Mouse (Mus musculus) gastrocnemius, adult 2 months (tissue): ENCODE results near the gene Slc4a1. TPM values are rescaled to one million over a fixed set of nuclear protein-coding genes. Genes with fewer than 3 reads are reported as not detected.
A peak's percentile ranks its signal among the peaks of the same experiment; 100 is the strongest.

Source experiments
- DNase-seq: peaks from one replicate; pipeline ENCODE4 v3.0.0; 2022
- H3K27ac ChIP-seq: fragments of 200-600 bp; 2 replicates; pipeline ENCODE4 v1.8.1; 2022; ENCODE audit warnings: mild to moderate bottlenecking
- H3K4me3 ChIP-seq: fragments of 200-600 bp; 2 replicates; pipeline ENCODE4 v1.8.1; 2022; ENCODE audit warnings: mild to moderate bottlenecking, moderate library complexity
- CTCF ChIP-seq: fragments of 200-600 bp; IDR thresholded peaks from 2 replicates; pipeline ENCODE4 v1.8.1; 2022; ENCODE audit warnings: antibody characterized with exemption, mild to moderate bottlenecking, moderate library complexity
- intact Hi-C: fragments of 180-260 bp; cut with DNase I; formaldehyde crosslinking; loops from one replicate; pipeline ENCODE4 v1.15.1; 2025
- total RNA-seq, 2 experiments: library from RNA; stranded (reverse); gene quantifications; 2 replicates each; pipeline ENCODE4 v1.2.3; 2021

Gene Slc4a1
- total RNA-seq, 2 experiments from 2014 or later: 0.06 TPM; not detected in 1

DNA sequence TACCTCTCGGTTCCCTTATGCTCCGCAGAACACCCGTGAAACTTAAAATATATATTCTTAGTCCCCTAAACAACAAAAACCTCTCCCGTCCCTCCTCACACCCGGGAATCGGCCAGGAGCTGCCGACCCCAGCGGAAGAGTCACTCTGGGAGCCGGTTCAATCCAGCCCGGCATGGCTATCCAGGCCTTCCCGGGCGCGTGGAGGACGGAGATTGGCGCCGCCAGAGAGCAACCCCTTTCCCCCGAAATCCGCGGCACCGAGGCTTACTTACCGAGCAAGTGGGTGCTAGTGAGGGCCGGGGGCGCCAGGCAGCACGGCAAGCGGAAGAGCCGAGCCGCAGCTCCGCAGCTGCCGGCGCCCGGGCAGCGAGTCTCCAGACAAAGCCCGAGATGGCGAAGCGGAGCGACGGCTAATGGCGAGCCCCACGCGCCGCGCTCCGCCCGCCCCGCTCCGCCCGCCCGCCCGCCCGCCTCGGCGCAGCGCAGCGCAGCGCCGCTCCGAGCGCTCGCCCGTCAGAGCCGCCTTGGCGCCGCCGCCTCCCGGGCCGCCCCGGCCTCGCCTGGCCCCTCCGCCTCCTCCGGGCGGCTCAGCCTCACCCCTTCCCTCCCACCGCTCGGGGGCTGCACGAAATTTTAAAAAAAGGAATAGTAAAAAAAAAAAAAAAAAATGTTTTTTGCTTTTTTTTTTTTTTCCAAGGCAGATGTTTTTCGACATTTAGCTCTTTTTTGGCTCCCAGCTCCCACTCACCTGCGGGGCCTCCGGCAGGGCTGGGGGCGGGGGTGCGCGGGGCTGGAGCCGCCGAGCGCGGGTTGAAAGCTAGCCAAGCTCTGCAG lies 47.2 kb downstream of the Slc4a1 start:
- Histone ChIP-seq H3K4me3 (peak overlapping the region; percentile 100), H3K27ac (peak overlapping the region; percentile 100)
- peak; percentile 85 for DNase-seq
- intact Hi-C loops: loop anchor here (1.0 kb wide), 1 partner anchor 89 kb away; the partner anchor contains the start of gene Slc25a39
- TF ChIP-seq CTCF: peak; percentile 3; the same call in 1 of the 2 replicates

- Histone ChIP-seq H3K27ac (peak overlapping the region; percentile 100), H3K4me3 (peak overlapping the region; percentile 100)
- DNase-seq: peak; percentile 89
- TF ChIP-seq CTCF: no peak
- intact Hi-C loops: no loop called here
These were observed 48.0 kb downstream of the Slc4a1 start for GRCm38 (mm10) chr11:102317901-102318575.

GRCm38 (mm10) chr11:102317298-102317900 lies 48.6 kb downstream of the Slc4a1 start:
- peak; percentile 85 for DNase-seq
- peak; percentile 45 for TF ChIP-seq CTCF
- H3K4me3 ChIP-seq: peak overlapping the region; percentile 100
- intact Hi-C loops: no loop called here
- H3K27ac ChIP-seq: peak overlapping the region; percentile 100

DNA sequence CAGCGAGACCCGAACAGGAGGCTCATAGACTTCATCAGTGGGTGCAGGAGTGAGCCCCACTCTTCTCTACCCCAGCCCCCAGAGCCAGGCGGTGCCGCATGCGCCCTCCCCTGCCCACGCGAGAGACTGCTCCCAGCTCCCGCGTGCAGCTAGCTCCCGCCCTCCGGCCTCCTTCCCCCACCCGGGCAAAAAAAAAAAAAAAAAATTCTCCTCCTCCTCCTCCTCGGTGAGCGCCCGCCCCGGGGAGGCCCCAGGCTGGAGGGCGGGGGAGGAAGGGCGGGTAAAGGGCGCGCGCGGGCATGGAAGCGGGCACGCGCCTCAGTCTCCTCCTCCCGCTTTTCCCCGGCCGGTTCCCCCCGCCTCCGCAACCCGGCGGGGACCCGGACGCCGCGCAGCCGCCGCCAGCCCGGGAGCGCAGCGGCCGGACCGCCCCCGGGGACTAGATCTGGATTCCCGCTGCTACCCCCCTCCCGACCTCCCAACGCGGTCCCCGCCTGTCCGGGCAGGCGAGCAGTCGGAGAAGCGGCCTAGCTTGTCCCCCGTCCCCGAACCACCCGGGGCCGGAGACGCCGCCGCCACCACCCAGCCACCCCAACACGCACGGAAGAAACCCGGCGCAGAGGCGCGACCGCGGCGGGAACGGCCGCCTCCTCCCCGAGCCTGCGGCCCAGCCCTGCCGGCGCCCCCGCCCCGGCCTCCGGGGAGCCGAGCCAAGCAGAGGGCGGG lies 49.3 kb downstream of the Slc4a1 start:
- peak; percentile 3; the same call in 1 of the 2 replicates for TF ChIP-seq CTCF
- H3K4me3 ChIP-seq: peak overlapping the region; percentile 100
- peak; percentile 95 for DNase-seq
- intact Hi-C loops: no loop called here
- H3K27ac ChIP-seq: peak overlapping the region; percentile 100

- TF ChIP-seq CTCF: no peak
- intact Hi-C loops: no loop called here
- Histone ChIP-seq H3K4me3 (peak overlapping the region; percentile 100), H3K27ac (peak overlapping the region; percentile 100)
- no peak for DNase-seq
These were observed 50.1 kb downstream of the Slc4a1 start for GRCm38 (mm10) chr11:102315690-102316571.

- intact Hi-C loops: no loop called here
- no peak overlapping the region for H3K27ac ChIP-seq
- no peak for DNase-seq
- no peak overlapping the region for H3K4me3 ChIP-seq
- TF ChIP-seq CTCF: no peak
These were observed 51.7 kb downstream of the Slc4a1 start for GRCm38 (mm10) chr11:102314321-102314720.

DNA sequence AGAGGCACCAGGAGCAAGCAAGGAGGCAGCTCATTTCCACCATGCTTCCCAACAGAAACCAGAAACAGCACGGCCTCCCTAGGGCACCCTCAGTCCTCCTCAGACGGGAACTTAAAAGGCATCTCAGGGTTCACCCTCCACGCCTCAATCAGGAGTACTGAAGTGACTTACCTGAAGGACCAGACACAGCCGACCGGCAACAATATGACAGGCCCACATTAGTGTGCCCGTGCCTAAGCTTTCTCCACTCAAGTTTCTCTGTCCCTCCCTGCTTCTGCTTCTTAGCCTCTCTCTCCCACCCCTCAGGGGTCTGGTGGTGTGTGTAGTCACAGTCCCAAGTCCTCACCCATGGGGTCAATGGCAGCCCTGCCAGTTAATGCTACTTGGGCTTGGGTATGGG lies 53.4 kb downstream of the Slc4a1 start:
- Histone ChIP-seq H3K4me3 (no peak overlapping the region), H3K27ac (no peak overlapping the region)
- no peak for TF ChIP-seq CTCF
- intact Hi-C loops: no loop called here
- DNase-seq: no peak

- H3K27ac ChIP-seq: no peak overlapping the region
- no peak overlapping the region for H3K4me3 ChIP-seq
- DNase-seq: no peak
- no peak for TF ChIP-seq CTCF
- intact Hi-C loops: no loop called here
These were observed 54.0 kb downstream of the Slc4a1 start for GRCm38 (mm10) chr11:102311966-102312365.

GRCm38 (mm10) chr11:102310768-102311695 lies 55.0 kb downstream of the Slc4a1 start:
- H3K27ac ChIP-seq: no peak overlapping the region
- H3K4me3 ChIP-seq: no peak overlapping the region
- TF ChIP-seq CTCF: no peak
- intact Hi-C loops: no loop called here
- DNase-seq: no peak

DNA sequence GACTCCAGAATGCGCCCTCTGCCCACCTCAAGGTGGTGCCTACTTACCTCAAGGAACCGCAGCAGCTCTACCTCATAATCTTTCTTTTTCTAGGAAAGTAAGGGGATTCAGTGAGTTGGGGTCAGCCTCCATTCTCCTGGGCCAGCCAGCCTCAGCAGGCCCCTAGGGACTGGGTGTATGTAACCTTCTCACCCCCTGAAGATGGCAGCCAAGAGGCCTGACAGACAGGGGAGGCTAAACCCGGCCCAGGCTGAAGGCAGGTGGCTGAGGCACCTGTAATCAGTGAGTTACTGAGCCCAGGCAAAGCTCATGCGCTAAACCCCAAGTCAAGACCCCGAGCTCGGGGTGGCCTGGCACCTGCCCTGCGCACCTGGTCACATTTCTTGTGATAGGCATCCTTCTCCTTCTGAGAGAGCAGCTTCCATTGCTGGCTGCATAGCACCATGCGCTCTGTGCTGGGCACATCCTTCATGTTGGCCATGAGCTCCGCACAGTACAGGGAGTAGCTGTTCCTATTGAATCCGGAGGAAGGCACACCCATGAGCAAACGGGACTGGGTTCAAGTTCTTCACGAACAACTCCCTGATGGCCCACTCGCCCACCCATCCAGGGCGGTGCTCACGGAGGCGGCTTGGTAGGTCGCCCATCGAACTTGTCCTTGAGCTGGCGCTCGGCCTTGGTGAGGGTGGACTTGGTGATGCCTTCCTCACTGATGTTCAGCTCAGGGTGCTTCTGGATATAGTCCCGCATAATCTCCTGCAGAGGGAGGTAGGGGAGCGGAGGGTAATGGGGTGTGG lies 56.0 kb downstream of the Slc4a1 start:
- no peak for TF ChIP-seq CTCF
- peak overlapping the region; percentile 65; the same call in 1 of the 2 replicates for H3K4me3 ChIP-seq
- peak; percentile 39 for DNase-seq
- intact Hi-C loops: loop anchor here (2.0 kb wide), 2 partner anchors 103 to 125 kb away; no protein-coding TSS in a partner anchor
- H3K27ac ChIP-seq: peak overlapping the region; percentile 84
